Comparison of ENCODE assay signal across 21 mouse cellular contexts in the genomic region with DNA sequence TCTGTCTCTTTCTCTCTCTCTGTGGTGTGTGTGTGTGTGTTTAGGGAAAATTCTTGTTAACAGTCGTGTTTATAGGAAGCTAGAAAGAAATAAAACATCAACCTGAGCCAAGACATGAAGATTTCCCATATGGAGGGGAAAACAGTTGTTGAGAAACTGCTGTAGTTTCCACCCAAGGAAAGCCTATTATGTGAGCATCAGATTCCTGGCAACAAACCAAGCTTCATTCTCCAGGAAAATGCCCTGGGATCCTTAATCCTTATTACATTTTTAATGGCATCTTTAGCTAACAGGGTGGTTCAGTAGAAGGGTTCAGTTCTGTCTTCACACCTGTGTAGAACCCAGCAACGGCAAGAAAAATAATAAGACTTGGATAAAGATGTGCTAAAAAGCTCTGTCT.
"Had no signal": no experiment of that assay in that cellular context is flagged by ENCODE, and none has a peak within 500 bp of the region (broad histone marks: within the 10 kb centered on the region; RNA-seq: fewer than 3 reads in every experiment).

No protein-coding gene starts in this region.

- H3K27me3 ChIP-seq: kidney, embryonic 15.5 days; limb, embryonic 12.5 days; liver, embryonic 12.5 days; liver, embryonic 15.5 days; lung, embryonic 15.5 days; midbrain, embryonic 12.5 days; neural tube, embryonic 12.5 days; neural tube, embryonic 15.5 days had no signal

- H3K9ac ChIP-seq: kidney, embryonic 15.5 days; limb, embryonic 12.5 days; liver, embryonic 12.5 days; liver, embryonic 15.5 days; lung, embryonic 15.5 days; midbrain, embryonic 12.5 days; neural tube, embryonic 12.5 days; neural tube, embryonic 15.5 days had no signal

- H3K27ac ChIP-seq: kidney, embryonic 15.5 days; left cerebral cortex, adult 2 months; limb, embryonic 12.5 days; liver, embryonic 12.5 days; liver, embryonic 15.5 days; lung, embryonic 15.5 days; midbrain, embryonic 12.5 days; neural tube, embryonic 12.5 days; neural tube, embryonic 15.5 days had no signal

- ATAC-seq: liver, embryonic 12.5 days had no signal

- H3K36me3 ChIP-seq: kidney, embryonic 15.5 days; limb, embryonic 12.5 days; liver, embryonic 12.5 days; liver, embryonic 15.5 days; lung, embryonic 15.5 days; midbrain, embryonic 12.5 days; neural tube, embryonic 12.5 days; neural tube, embryonic 15.5 days had no signal

- H3K4me2 ChIP-seq: kidney, embryonic 15.5 days; limb, embryonic 12.5 days; liver, embryonic 12.5 days; liver, embryonic 15.5 days; lung, embryonic 15.5 days; midbrain, embryonic 12.5 days; neural tube, embryonic 12.5 days; neural tube, embryonic 15.5 days had no signal

- H3K4me3 ChIP-seq: kidney, embryonic 15.5 days; left cerebral cortex, adult 2 months; limb, embryonic 12.5 days; liver, embryonic 12.5 days; liver, embryonic 15.5 days; lung, embryonic 15.5 days; midbrain, embryonic 12.5 days; neural tube, embryonic 12.5 days; neural tube, embryonic 15.5 days had no signal

- DNase-seq: kidney, adult 11 months; kidney, adult 8-10 months; kidney, postnatal 10 days; kidney, postnatal 36 days; layer of hippocampus, postnatal 36 days; liver; lung, adult 18-20 months; lung, postnatal 10 days; lung, postnatal 36 days; right cerebral cortex, postnatal 25 days; thymus, adult 18-20 months; thymus, postnatal 36 days had no signal

- H3K4me1 ChIP-seq: kidney, embryonic 15.5 days; limb, embryonic 12.5 days; liver, embryonic 12.5 days; liver, embryonic 15.5 days; lung, embryonic 15.5 days; midbrain, embryonic 12.5 days; neural tube, embryonic 12.5 days; neural tube, embryonic 15.5 days had no signal

- H3K9me3 ChIP-seq: kidney, embryonic 15.5 days; limb, embryonic 12.5 days; liver, embryonic 12.5 days; liver, embryonic 15.5 days; lung, embryonic 15.5 days; midbrain, embryonic 12.5 days; neural tube, embryonic 12.5 days; neural tube, embryonic 15.5 days had no signal
